ENCODE assay signal across 8 mouse cellular contexts in the genomic region with DNA sequence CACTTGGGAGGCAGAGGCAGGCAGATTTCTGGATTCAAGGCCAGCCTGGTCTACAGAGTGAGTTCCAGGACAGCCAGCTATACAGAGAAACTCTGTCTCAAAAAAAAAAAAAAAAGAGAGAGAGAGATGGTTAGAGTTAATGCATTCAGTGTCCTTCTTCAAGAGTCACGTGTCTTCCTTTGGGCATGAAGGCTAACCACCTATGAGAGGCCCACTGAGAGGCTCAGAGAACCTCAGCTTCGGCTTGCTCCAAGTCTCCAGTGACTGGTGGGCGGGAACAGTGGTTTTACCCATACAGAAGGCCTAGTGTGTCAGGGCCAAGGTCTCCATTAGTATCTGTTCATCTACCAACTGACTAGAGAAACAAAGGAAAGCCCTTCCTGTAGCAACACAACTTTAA. TPM values are rescaled to one million over a fixed set of nuclear protein-coding genes. Genes with fewer than 3 reads are reported as not detected.
DNase-seq lines count a peak whose midpoint lies in the region; ATAC-seq lines count a peak whose summit lies in the region.

No protein-coding gene starts in this region.

- ATAC-seq in liver, embryonic 11.5 days (replicated peaks; ENCODE audit: low FRiP score), result no peak; the same call in 1 of the 2 replicates
- ATAC-seq in forebrain, embryonic 12.5 days (ENCODE audit: low FRiP score), result no peak
- peak; percentile 27; the same call in 1 of the 2 replicates for ATAC-seq in liver, embryonic 12.5 days
- ATAC-seq in neural tube, embryonic 15.5 days (ENCODE audit: low FRiP score), result no peak; the same call in 1 of the 2 replicates

- DNase-seq in liver, embryonic 11.5 days (ENCODE audit: low spot score), result no peak
- DNase-seq in liver, result no peak
- no peak for DNase-seq in right cerebral cortex, postnatal 4 days
- no peak for DNase-seq in urinary bladder, postnatal 25 days (ENCODE audit: low spot score)
- no peak for DNase-seq in right cerebral cortex, adult 18-20 months

- H3K27ac ChIP-seq in liver, embryonic 11.5 days (ENCODE audit: low read depth, low read length), result peak overlapping the region; percentile 47; the same call in 1 of the 2 replicates
- no peak overlapping the region for H3K27ac ChIP-seq in forebrain, embryonic 12.5 days
- H3K27ac ChIP-seq in liver, embryonic 12.5 days, result peak overlapping the region; percentile 57
- peak overlapping the region; percentile 83 for H3K27ac ChIP-seq in neural tube, embryonic 15.5 days (replicated peaks)

- no peaks in the 10 kb centered on the region for H3K36me3 ChIP-seq in liver, embryonic 11.5 days (ENCODE audit: control insufficient read depth, insufficient read depth, low read length)
- H3K36me3 ChIP-seq in forebrain, embryonic 12.5 days (replicated peaks), result no peaks in the 10 kb centered on the region
- no peaks in the 10 kb centered on the region for H3K36me3 ChIP-seq in liver, embryonic 12.5 days
- H3K36me3 ChIP-seq in neural tube, embryonic 15.5 days, result no peaks in the 10 kb centered on the region

- H3K9ac ChIP-seq in liver, embryonic 11.5 days (ENCODE audit: low read depth, low read length), result no peak overlapping the region
- 0 out of 2 replicates have a peak overlapping the region, but pooled peaks have one; percentile 49 for H3K9ac ChIP-seq in forebrain, embryonic 12.5 days
- H3K9ac ChIP-seq in liver, embryonic 12.5 days, result no peak overlapping the region
- H3K9ac ChIP-seq in neural tube, embryonic 15.5 days (replicated peaks), result no peak overlapping the region

- H3K4me3 ChIP-seq in liver, embryonic 11.5 days (ENCODE audit: low read depth, low read length), result no peak overlapping the region
- no peak overlapping the region for H3K4me3 ChIP-seq in forebrain, embryonic 12.5 days (replicated peaks)
- H3K4me3 ChIP-seq in liver, embryonic 12.5 days, result no peak overlapping the region
- no peak overlapping the region for H3K4me3 ChIP-seq in neural tube, embryonic 15.5 days (replicated peaks)

- 48% methylated on average over 3 of the region's 3 CpGs for WGBS in liver, embryonic 11.5 days
- WGBS in forebrain, embryonic 12.5 days, result 80% methylated on average over 3 of the region's 3 CpGs
- 37% methylated on average over 3 of the region's 3 CpGs for WGBS in liver, embryonic 12.5 days (ENCODE audit: insufficient replicate concordance)
- WGBS in neural tube, embryonic 15.5 days, result 82% methylated on average over 3 of the region's 3 CpGs

- H3K4me2 ChIP-seq in liver, embryonic 11.5 days, result peak overlapping the region; percentile 57; the same call in 1 of the 2 replicates
- H3K4me2 ChIP-seq in forebrain, embryonic 12.5 days, result peak overlapping the region; percentile 57
- peak overlapping the region; percentile 57 for H3K4me2 ChIP-seq in liver, embryonic 12.5 days
- peak overlapping the region; percentile 54 for H3K4me2 ChIP-seq in neural tube, embryonic 15.5 days

- no peaks in the 10 kb centered on the region for H3K27me3 ChIP-seq in liver, embryonic 11.5 days (replicated peaks; ENCODE audit: control insufficient read depth, insufficient read depth, low read length)
- H3K27me3 ChIP-seq in forebrain, embryonic 12.5 days, result no peaks in the 10 kb centered on the region
- peaks cover 12% of the 10 kb centered on the region; the same call in 1 of the 2 replicates for H3K27me3 ChIP-seq in liver, embryonic 12.5 days (replicated peaks)
- no peaks in the 10 kb centered on the region for H3K27me3 ChIP-seq in neural tube, embryonic 15.5 days (replicated peaks)

- H3K9me3 ChIP-seq in liver, embryonic 11.5 days (ENCODE audit: control insufficient read depth, low read length), result no peaks in the 10 kb centered on the region
- no peaks in the 10 kb centered on the region for H3K9me3 ChIP-seq in forebrain, embryonic 12.5 days
- H3K9me3 ChIP-seq in liver, embryonic 12.5 days (replicated peaks), result no peaks in the 10 kb centered on the region
- H3K9me3 ChIP-seq in neural tube, embryonic 15.5 days (replicated peaks), result no peaks in the 10 kb centered on the region

- peaks cover 13% of the 10 kb centered on the region for H3K4me1 ChIP-seq in liver, embryonic 11.5 days (replicated peaks; ENCODE audit: control insufficient read depth, insufficient read depth, low read length)
- H3K4me1 ChIP-seq in forebrain, embryonic 12.5 days, result peaks cover 14% of the 10 kb centered on the region
- peaks cover 44% of the 10 kb centered on the region for H3K4me1 ChIP-seq in liver, embryonic 12.5 days
- peaks cover 16% of the 10 kb centered on the region for H3K4me1 ChIP-seq in neural tube, embryonic 15.5 days

RNA-seq across cellular contexts. Expression of a gene that starts 33.9 kb away (rescaled TPM):
- polyA plus RNA-seq in liver, embryonic 11.5 days (2014; fragmentation: Nextera tagmentation; extraction: Ambion mirVana), result 0.79 and 1.4 TPM in 2 replicates
- 0.15 and 0.73 TPM in 2 replicates for polyA plus RNA-seq in forebrain, embryonic 12.5 days (2016; fragmentation: Nextera tagmentation; extraction: Ambion mirVana)
- 3.4 TPM in 2 replicates for polyA plus RNA-seq in liver, embryonic 12.5 days (2016; fragmentation: Nextera tagmentation; extraction: Ambion mirVana)
- 1.2 and 1.4 TPM in 2 replicates for polyA plus RNA-seq in neural tube, embryonic 15.5 days (2015; fragmentation: Nextera tagmentation; extraction: Ambion mirVana)

RNA-seq across cellular contexts. Expression of a gene that starts 37.1 kb away (rescaled TPM):
- 14.8 and 15.8 TPM in 2 replicates for polyA plus RNA-seq in liver, embryonic 11.5 days (2014; fragmentation: Nextera tagmentation; extraction: Ambion mirVana)
- polyA plus RNA-seq in forebrain, embryonic 12.5 days (2016; fragmentation: Nextera tagmentation; extraction: Ambion mirVana), result 0.49 and 0.50 TPM in 2 replicates
- polyA plus RNA-seq in liver, embryonic 12.5 days (2016; fragmentation: Nextera tagmentation; extraction: Ambion mirVana), result 20.3 and 24.8 TPM in 2 replicates
- 1.0 and 2.0 TPM in 2 replicates for polyA plus RNA-seq in neural tube, embryonic 15.5 days (2015; fragmentation: Nextera tagmentation; extraction: Ambion mirVana)

RNA-seq across cellular contexts. Expression of a gene that starts 52.2 kb away (rescaled TPM):
- not detected in 2 replicates for polyA plus RNA-seq in liver, embryonic 11.5 days (2014; fragmentation: Nextera tagmentation; extraction: Ambion mirVana)
- polyA plus RNA-seq in forebrain, embryonic 12.5 days (2016; fragmentation: Nextera tagmentation; extraction: Ambion mirVana), result not detected in 2 replicates
- not detected in 2 replicates for polyA plus RNA-seq in liver, embryonic 12.5 days (2016; fragmentation: Nextera tagmentation; extraction: Ambion mirVana)
- polyA plus RNA-seq in neural tube, embryonic 15.5 days (2015; fragmentation: Nextera tagmentation; extraction: Ambion mirVana), result 0.72 TPM in 1 of 2 replicates, not detected in the other

RNA-seq across cellular contexts. Expression of a gene that starts 52.3 kb away (rescaled TPM):
- polyA plus RNA-seq in liver, embryonic 11.5 days (2014; fragmentation: Nextera tagmentation; extraction: Ambion mirVana), result 441 and 497 TPM in 2 replicates
- polyA plus RNA-seq in forebrain, embryonic 12.5 days (2016; fragmentation: Nextera tagmentation; extraction: Ambion mirVana), result 141 and 144 TPM in 2 replicates
- 404 and 417 TPM in 2 replicates for polyA plus RNA-seq in liver, embryonic 12.5 days (2016; fragmentation: Nextera tagmentation; extraction: Ambion mirVana)
- 95.8 and 101 TPM in 2 replicates for polyA plus RNA-seq in neural tube, embryonic 15.5 days (2015; fragmentation: Nextera tagmentation; extraction: Ambion mirVana)

RNA-seq across cellular contexts. Expression of a gene that starts 53.4 kb away (rescaled TPM):
- polyA plus RNA-seq in liver, embryonic 11.5 days (2014; fragmentation: Nextera tagmentation; extraction: Ambion mirVana), result 92.0 and 92.1 TPM in 2 replicates
- polyA plus RNA-seq in forebrain, embryonic 12.5 days (2016; fragmentation: Nextera tagmentation; extraction: Ambion mirVana), result 140 and 142 TPM in 2 replicates
- 50.8 and 53.5 TPM in 2 replicates for polyA plus RNA-seq in liver, embryonic 12.5 days (2016; fragmentation: Nextera tagmentation; extraction: Ambion mirVana)
- polyA plus RNA-seq in neural tube, embryonic 15.5 days (2015; fragmentation: Nextera tagmentation; extraction: Ambion mirVana), result 142 and 153 TPM in 2 replicates
